Mouse (Mus musculus): ENCODE data around the gene Gm7694. TPM values are rescaled to one million over a fixed set of nuclear protein-coding genes. Genes with fewer than 3 reads are reported as not detected.

The Gm7694 gene
- polyA plus RNA-seq, 1 experiment from 2014 or later, result 4.0 TPM

GRCm38 (mm10) chr1:170292239-170292951 lies 13.7 kb downstream of the Gm7694 start:
- in situ Hi-C loops (cut with MboI; ENCODE audit: low pct_unique_long_range_greater_than_20kb), result loop anchor here (5.0 kb wide), 1 partner anchor 315 kb away; no protein-coding TSS in a partner anchor
- ChIA-PET CTCF (interaction anchor here (0.9 to 6.6 kb wide), 13 partner anchors 18 to 545 kb away, joined by 3 to 70 read pairs (median 4); no protein-coding TSS in a partner anchor), POLR2A (interaction anchor here (0.9 kb wide), 1 partner anchor 11 kb away, joined by 3 read pairs; no protein-coding TSS in a partner anchor)
- peak; percentile 92 for TF ChIP-seq CTCF (IDR thresholded peaks at IDR 0.05)
- peak; percentile 44 for ATAC-seq
- peak; percentile 30 for DNase-seq (ENCODE audit: low read depth, low spot score)
- peaks cover 31% of the 10 kb centered on the region for H3K27me3 ChIP-seq

DNA sequence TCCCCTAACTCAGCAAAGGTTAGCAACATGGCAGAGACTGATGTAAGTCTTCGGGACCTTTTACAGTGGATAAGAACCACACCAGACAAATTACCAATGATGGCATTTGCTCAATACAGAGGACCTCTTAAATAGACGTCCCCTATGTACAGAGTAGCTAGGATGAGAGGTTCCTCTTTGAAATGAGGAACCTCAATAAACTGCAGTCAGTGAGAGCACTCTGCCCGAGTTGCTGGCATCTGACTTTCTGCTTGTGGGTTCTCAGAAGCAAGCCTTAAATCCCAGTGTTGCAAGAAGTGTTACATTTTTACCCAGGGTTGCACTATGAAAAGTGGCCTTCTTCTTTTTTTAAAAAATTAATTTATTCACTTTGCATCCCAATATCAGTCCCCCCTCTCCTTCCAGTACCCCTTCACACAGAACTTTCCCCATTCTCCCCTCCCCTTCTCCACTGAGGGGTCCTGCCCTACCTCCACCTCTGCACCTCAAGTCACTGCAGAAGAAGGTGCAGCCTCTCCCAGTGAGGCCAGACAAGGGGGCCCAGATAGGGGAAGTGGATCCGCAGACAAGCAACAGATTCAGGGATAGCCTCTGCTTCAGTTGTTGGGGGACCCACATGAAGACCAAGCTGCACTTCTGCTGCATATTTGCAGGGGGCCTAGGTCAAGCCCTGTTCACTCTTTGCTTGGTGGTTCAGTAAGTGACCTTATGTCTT lies 23.6 kb downstream of the Gm7694 start:
- ChIA-PET CTCF (no interaction called here), POLR2A (no interaction called here)
- in situ Hi-C loops (cut with MboI; ENCODE audit: low pct_unique_long_range_greater_than_20kb), result no loop called here
- TF ChIP-seq CTCF (IDR thresholded peaks at IDR 0.05), result no peak
- no peak for ATAC-seq
- DNase-seq (ENCODE audit: low read depth, low spot score), result no peak
- H3K27me3 ChIP-seq, result peaks cover 4% of the 10 kb centered on the region

- CTCF ChIA-PET, result no interaction called here
- H3K27me3 ChIP-seq, result peaks cover 17% of the 10 kb centered on the region
- peak; percentile 60 for ATAC-seq
- in situ Hi-C loops (cut with MboI; ENCODE audit: low pct_unique_long_range_greater_than_20kb), result no loop called here
- no peak for TF ChIP-seq CTCF (IDR thresholded peaks at IDR 0.05)
- POLR2A ChIA-PET, result no interaction called here
- peak; percentile 20 for DNase-seq (ENCODE audit: low read depth, low spot score)
Observed at GRCm38 (mm10) chr1:170277016-170277415, 29.1 kb downstream of the Gm7694 start, which contains the start of gene Sh2d1b1. Sh2d1b1 (plus strand) TSS chr1:170277320.

DNA sequence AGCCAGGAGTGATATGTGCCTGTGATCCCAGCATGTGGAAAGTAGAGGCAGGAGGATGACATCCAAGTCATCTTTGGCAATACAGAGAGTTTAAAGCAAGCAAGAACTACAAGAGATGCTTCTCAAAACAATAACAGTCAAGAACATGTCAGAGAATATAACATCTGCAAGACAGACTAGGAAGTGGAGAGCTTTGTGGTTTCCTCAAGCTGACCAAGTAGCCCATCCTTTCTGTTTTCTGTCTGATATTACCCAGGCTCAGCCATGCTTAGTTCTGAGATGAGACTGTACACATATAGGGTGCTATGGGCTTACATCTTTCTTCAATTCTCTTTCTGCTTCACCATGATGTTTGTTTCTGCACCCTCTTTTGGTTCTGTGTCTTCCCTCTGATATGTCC lies 32.9 kb downstream of the Gm7694 start:
- no peak for DNase-seq (ENCODE audit: low read depth, low spot score)
- CTCF ChIA-PET, result no interaction called here
- TF ChIP-seq CTCF (IDR thresholded peaks at IDR 0.05), result no peak
- ATAC-seq, result no peak
- in situ Hi-C loops (cut with MboI; ENCODE audit: low pct_unique_long_range_greater_than_20kb), result no loop called here
- peaks cover 21% of the 10 kb centered on the region for H3K27me3 ChIP-seq
- POLR2A ChIA-PET, result interaction anchor here (0.6 kb wide), 1 partner anchor 1909 kb away, joined by 3 read pairs; no protein-coding TSS in a partner anchor

GRCm38 (mm10) chr1:170270696-170271095 lies 35.4 kb downstream of the Gm7694 start:
- DNase-seq (ENCODE audit: low read depth, low spot score) (no peak), ATAC-seq (no peak)
- peaks cover 21% of the 10 kb centered on the region for H3K27me3 ChIP-seq
- no peak for TF ChIP-seq CTCF (IDR thresholded peaks at IDR 0.05)
- in situ Hi-C loops (cut with MboI; ENCODE audit: low pct_unique_long_range_greater_than_20kb), result no loop called here
- ChIA-PET POLR2A (no interaction called here), CTCF (no interaction called here)

GRCm38 (mm10) chr1:170270281-170270680 lies 35.9 kb downstream of the Gm7694 start:
- no peak for TF ChIP-seq CTCF (IDR thresholded peaks at IDR 0.05)
- ATAC-seq (no peak), DNase-seq (ENCODE audit: low read depth, low spot score) (no peak)
- CTCF ChIA-PET, result no interaction called here
- peaks cover 21% of the 10 kb centered on the region for H3K27me3 ChIP-seq
- POLR2A ChIA-PET, result no interaction called here
- in situ Hi-C loops (cut with MboI; ENCODE audit: low pct_unique_long_range_greater_than_20kb), result no loop called here

- ATAC-seq (peak; percentile 31), DNase-seq (ENCODE audit: low read depth, low spot score) (no peak)
- no peak for TF ChIP-seq CTCF (IDR thresholded peaks at IDR 0.05)
- CTCF ChIA-PET, result no interaction called here
- in situ Hi-C loops (cut with MboI; ENCODE audit: low pct_unique_long_range_greater_than_20kb), result no loop called here
- POLR2A ChIA-PET, result no interaction called here
- H3K27me3 ChIP-seq, result no peaks in the 10 kb centered on the region
Observed at GRCm38 (mm10) chr1:170255560-170255910, 50.6 kb downstream of the Gm7694 start.

DNA sequence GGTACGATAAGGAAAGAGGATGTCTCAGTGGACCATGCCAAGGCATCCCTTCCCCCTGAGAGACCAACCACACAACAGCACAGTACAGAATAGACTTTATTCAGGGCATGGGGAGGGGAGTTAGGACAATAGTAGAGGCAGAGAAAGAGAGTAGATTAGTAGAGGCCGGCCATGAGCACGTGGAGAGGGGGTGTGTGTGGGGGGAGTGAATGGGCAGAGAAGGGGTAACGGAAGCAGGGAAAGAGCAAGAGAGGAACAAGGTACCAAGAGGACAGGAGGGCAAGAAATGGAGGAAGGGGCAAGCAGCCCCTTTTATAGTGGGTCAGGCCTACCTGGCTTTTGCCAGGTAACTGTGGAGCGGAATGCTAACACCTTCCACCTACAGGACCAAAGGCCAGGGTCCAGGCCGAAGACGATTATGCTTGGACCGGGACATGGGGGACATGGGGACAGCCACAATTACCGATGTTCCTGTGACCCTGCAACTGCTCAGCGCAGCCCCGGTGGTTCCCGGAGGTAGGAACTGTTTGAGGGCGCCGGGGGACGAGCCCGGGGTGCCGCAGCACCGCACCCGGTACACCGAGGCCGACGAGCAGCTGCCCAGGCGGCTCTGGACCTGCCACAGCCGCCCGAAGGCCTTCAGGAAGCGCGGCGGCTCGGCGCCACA lies 51.1 kb downstream of the Gm7694 start:
- POLR2A ChIA-PET, result no interaction called here
- no peaks in the 10 kb centered on the region for H3K27me3 ChIP-seq
- CTCF ChIA-PET, result no interaction called here
- TF ChIP-seq CTCF (IDR thresholded peaks at IDR 0.05), result no peak
- in situ Hi-C loops (cut with MboI; ENCODE audit: low pct_unique_long_range_greater_than_20kb), result no loop called here
- DNase-seq (ENCODE audit: low read depth, low spot score), result no peak
- ATAC-seq, result no peak

Other genes starting within 250 kb of the Gm7694 start
- 0.32 TPM for gene Ddr2, start 195.6 kb downstream of the Gm7694 start, polyA plus RNA-seq (2021)
- 75.2 TPM for gene Uap1, start 131.4 kb downstream of the Gm7694 start, polyA plus RNA-seq (2021)
- 47.4 TPM for gene Uhmk1, start 90.9 kb downstream of the Gm7694 start, polyA plus RNA-seq (2021)
- gene Sh2d1b2, start 73.6 kb downstream of the Gm7694 start, polyA plus RNA-seq (2021), result not detected
- gene Sh2d1b1, start 29.0 kb downstream of the Gm7694 start, polyA plus RNA-seq (2021), result 0.09 TPM
- gene Spata46, start 2.5 kb upstream of the Gm7694 start, polyA plus RNA-seq (2021), result 0.36 TPM